Mouse (Mus musculus) ovary, postnatal 36 days (tissue): ENCODE results near the gene Tenm3.

ENCODE experiments used
- DNase-seq: peaks from one replicate; pipeline ENCODE4 v3.0.0; 2022; ENCODE audit warnings: low spot score, mixed read lengths

The Tenm3 gene

GRCm38 (mm10) chr8:48843931-48844285, at the start of gene Tenm3:
Gene Tenm3, minus strand, starts transcription at chr8:48843951.
- peak; percentile 5 for DNase-seq

- DNase-seq: no peak
These were observed 46.5 kb upstream of the Tenm3 start for GRCm38 (mm10) chr8:48890216-48890765.

- DNase-seq: no peak
These were observed 40.5 kb upstream of the Tenm3 start for GRCm38 (mm10) chr8:48884270-48884669.

GRCm38 (mm10) chr8:48880585-48880984, 36.8 kb upstream of the Tenm3 start:
- DNase-seq: no peak

GRCm38 (mm10) chr8:48865972-48866371, 22.2 kb upstream of the Tenm3 start:
- no peak for DNase-seq

- DNase-seq: no peak
These were observed 21.7 kb upstream of the Tenm3 start for GRCm38 (mm10) chr8:48865485-48865884.

- DNase-seq: no peak
These were observed 6.7 kb upstream of the Tenm3 start for GRCm38 (mm10) chr8:48850223-48851010.

GRCm38 (mm10) chr8:48849091-48849616, 5.4 kb upstream of the Tenm3 start:
- DNase-seq: no peak

GRCm38 (mm10) chr8:48844961-48845360, 1.2 kb upstream of the Tenm3 start:
- DNase-seq: no peak

GRCm38 (mm10) chr8:48844370-48844905, 687 bp upstream of the Tenm3 start:
- peak; percentile 6 for DNase-seq

- DNase-seq: peak; percentile 56
These were observed 490 bp downstream of the Tenm3 start for GRCm38 (mm10) chr8:48842991-48843930.

- DNase-seq: peak; percentile 4
These were observed 1.2 kb downstream of the Tenm3 start for GRCm38 (mm10) chr8:48842516-48842990.

GRCm38 (mm10) chr8:48842035-48842434, 1.7 kb downstream of the Tenm3 start:
- no peak for DNase-seq

GRCm38 (mm10) chr8:48835745-48836144, 8.0 kb downstream of the Tenm3 start:
- no peak for DNase-seq

GRCm38 (mm10) chr8:48827454-48827853, 16.3 kb downstream of the Tenm3 start:
- DNase-seq: peak; percentile 7

GRCm38 (mm10) chr8:48825666-48826065, 18.1 kb downstream of the Tenm3 start:
- no peak for DNase-seq

GRCm38 (mm10) chr8:48822291-48822690, 21.5 kb downstream of the Tenm3 start:
- DNase-seq: no peak

- DNase-seq: no peak
These were observed 23.8 kb downstream of the Tenm3 start for GRCm38 (mm10) chr8:48819962-48820361.

- DNase-seq: no peak
These were observed 24.4 kb downstream of the Tenm3 start for GRCm38 (mm10) chr8:48819348-48819747.

GRCm38 (mm10) chr8:48816941-48817340, 26.8 kb downstream of the Tenm3 start:
- no peak for DNase-seq

- DNase-seq: no peak
These were observed 31.5 kb downstream of the Tenm3 start for GRCm38 (mm10) chr8:48812196-48812741.

- DNase-seq: no peak
These were observed 33.1 kb downstream of the Tenm3 start for GRCm38 (mm10) chr8:48810615-48811014.
